Mouse (Mus musculus) CH12.LX (cell line): ENCODE data around the gene Tacc2. TPM values are rescaled to one million over a fixed set of nuclear protein-coding genes. Genes with fewer than 3 reads are reported as not detected.
A peak's percentile ranks its signal among the peaks of the same experiment; 100 is the strongest.

Source experiments
- DNase-seq: peaks from one replicate; pipeline ENCODE4 v3.0.0-alpha.2; 2013; ENCODE audit errors: extremely low read depth
- H3K27ac ChIP-seq: 2 replicates; pipeline ENCODE4 v1.5.1; 2012; ENCODE audit warnings: low read depth, mild to moderate bottlenecking, control low read depth, moderate library complexity; ENCODE audit not compliant: insufficient read depth
- H3K27me3 ChIP-seq: replicated peaks from 2 replicates; pipeline ENCODE3; 2012; ENCODE audit warnings: inconsistent platforms
- H3K36me3 ChIP-seq, 2 experiments: replicated peaks in 1 of 2; 2 replicates each; pipeline versions ENCODE3 to v1.6.1; 2012; ENCODE audit warnings: inconsistent platforms in 1 of 2, low read length in 1 of 2, mild to moderate bottlenecking in 1 of 2, mixed read lengths in 1 of 2, moderate library complexity in 1 of 2; ENCODE audit not compliant: control insufficient read depth in 1 of 2, insufficient read depth in 1 of 2
- H3K4me1 ChIP-seq, 2 experiments: 2 replicates each; pipeline ENCODE4 v1.6.1; 2012; ENCODE audit warnings: inconsistent platforms in 1 of 2, moderate library complexity in 1 of 2; ENCODE audit not compliant: insufficient read depth in 2 of 2, control insufficient read depth in 1 of 2
- H3K4me2 ChIP-seq: 2 replicates; pipeline ENCODE4 v1.6.1; 2012; ENCODE audit warnings: low read depth, mild to moderate bottlenecking, control low read depth; ENCODE audit not compliant: poor library complexity, insufficient read depth, severe bottlenecking
- H3K4me3 ChIP-seq, 3 experiments: fragments of 150-350 bp in 1 of 3; sonication (generic) in 1 of 3; replicated peaks in 1 of 3; 2 replicates each; pipeline versions ENCODE3 to v1.5.1; 2011 to 2012; ENCODE audit warnings: low read depth in 2 of 3, low read length in 2 of 3, mild to moderate bottlenecking in 2 of 3, moderate library complexity in 2 of 3, control low read depth in 1 of 3, improper control_type of control experiment in 1 of 3, inconsistent platforms in 1 of 3, mixed read lengths in 1 of 3; ENCODE audit not compliant: poor library complexity in 1 of 3
- H3K79me2 ChIP-seq: replicated peaks from 2 replicates; pipeline ENCODE4 v1.6.1; 2012; ENCODE audit warnings: mild to moderate bottlenecking, moderate library complexity; ENCODE audit not compliant: control insufficient read depth, poor library complexity, insufficient read depth, severe bottlenecking; ENCODE audit errors: extremely low read depth
- H3K9ac ChIP-seq: 2 replicates; pipeline ENCODE4 v1.6.1; 2012; ENCODE audit warnings: low read depth, mild to moderate bottlenecking, control low read depth, moderate library complexity; ENCODE audit not compliant: insufficient read depth
- H3K9me3 ChIP-seq: replicated peaks from 2 replicates; pipeline ENCODE3; 2012; ENCODE audit warnings: low read length, inconsistent platforms, mixed read lengths
- CHD2 ChIP-seq: IDR thresholded peaks from 2 replicates; pipeline ENCODE4 v1.6.1; 2011; ENCODE audit warnings: low read length, improper control_type of control experiment
- CTCF ChIP-seq, 2 experiments: IDR thresholded peaks in 1 of 2; conservative IDR thresholded peaks in 1 of 2; 2 replicates each; pipeline ENCODE4 v1.5.1; 2011 to 2012; ENCODE audit warnings: low read depth in 2 of 2, low read length in 2 of 2, improper control_type of control experiment in 1 of 2, inconsistent platforms in 1 of 2, mild to moderate bottlenecking in 1 of 2, moderate library complexity in 1 of 2
- GABPA ChIP-seq: IDR thresholded peaks from 2 replicates; pipeline ENCODE4 v1.6.1; 2012; ENCODE audit warnings: low read depth, low read length, improper control_type of control experiment, inconsistent platforms; ENCODE audit not compliant: insufficient replicate concordance
- HCFC1 ChIP-seq: IDR thresholded peaks from 2 replicates; pipeline ENCODE4 v1.6.1; 2012; ENCODE audit warnings: low read depth, mild to moderate bottlenecking, inconsistent platforms, low read length, improper control_type of control experiment
- JUND ChIP-seq: conservative IDR thresholded peaks from 2 replicates; pipeline ENCODE4 v1.6.1; 2011; ENCODE audit warnings: low read depth, low read length, improper control_type of control experiment
- KAT2A ChIP-seq: IDR thresholded peaks from 2 replicates; pipeline ENCODE4 v1.6.1; 2012; ENCODE audit warnings: low read length, improper control_type of control experiment, inconsistent platforms; ENCODE audit not compliant: insufficient replicate concordance
- MAFK ChIP-seq: IDR thresholded peaks from 2 replicates; pipeline ENCODE4 v1.6.1; 2011; ENCODE audit warnings: low read length, improper control_type of control experiment; ENCODE audit not compliant: insufficient replicate concordance
- MAX ChIP-seq: IDR thresholded peaks from 2 replicates; pipeline ENCODE4 v1.6.1; 2011; ENCODE audit warnings: low read length, improper control_type of control experiment
- MAZ ChIP-seq: IDR thresholded peaks from 2 replicates; pipeline ENCODE4 v1.6.1; 2012; ENCODE audit warnings: low read depth, mild to moderate bottlenecking, inconsistent platforms, low read length, improper control_type of control experiment, moderate library complexity
- MXI1 ChIP-seq: IDR thresholded peaks from 2 replicates; pipeline ENCODE4 v1.6.1; 2011; ENCODE audit warnings: mild to moderate bottlenecking, low read depth, low read length, improper control_type of control experiment
- MYC ChIP-seq: IDR thresholded peaks from 2 replicates; pipeline ENCODE4 v1.6.1; 2011; ENCODE audit warnings: low read depth, mild to moderate bottlenecking, improper control_type of control experiment, low read length
- NELFE ChIP-seq: IDR thresholded peaks from 2 replicates; pipeline ENCODE4 v1.6.1; 2011; ENCODE audit warnings: low read depth, low read length, improper control_type of control experiment
- NRF1 ChIP-seq: IDR thresholded peaks from 2 replicates; pipeline ENCODE4 v1.6.1; 2014; ENCODE audit warnings: low read depth, mild to moderate bottlenecking, inconsistent platforms, low read length, improper control_type of control experiment, moderate library complexity
- RAD21 ChIP-seq: IDR thresholded peaks from 2 replicates; pipeline ENCODE4 v1.6.1; 2011; ENCODE audit warnings: low read depth, mild to moderate bottlenecking, low read length, improper control_type of control experiment, moderate library complexity
- RCOR1 ChIP-seq: conservative IDR thresholded peaks from 2 replicates; pipeline ENCODE4 v1.6.1; 2012; ENCODE audit warnings: low read depth, mild to moderate bottlenecking, inconsistent platforms, low read length, improper control_type of control experiment
- SMC3 ChIP-seq: IDR thresholded peaks from 2 replicates; pipeline ENCODE4 v1.6.1; 2011; ENCODE audit warnings: low read depth, low read length, improper control_type of control experiment
- UBTF ChIP-seq: IDR thresholded peaks from 2 replicates; pipeline ENCODE4 v1.6.1; 2012; ENCODE audit warnings: low read depth, mild to moderate bottlenecking, inconsistent platforms, low read length, improper control_type of control experiment, moderate library complexity
- USF1 ChIP-seq: IDR thresholded peaks from 2 replicates; pipeline ENCODE4 v1.6.1; 2014; ENCODE audit warnings: low read depth, mild to moderate bottlenecking, inconsistent platforms, low read length, improper control_type of control experiment
- USF2 ChIP-seq: conservative IDR thresholded peaks from 2 replicates; pipeline ENCODE4 v1.6.1; 2011; ENCODE audit warnings: low read depth, low read length, improper control_type of control experiment
- ZKSCAN1 ChIP-seq: IDR thresholded peaks from 2 replicates; pipeline ENCODE4 v1.6.1; 2012; ENCODE audit warnings: low read depth, inconsistent platforms, low read length, improper control_type of control experiment, borderline replicate concordance
- ZNF384 ChIP-seq: IDR thresholded peaks from 2 replicates; pipeline ENCODE4 v1.6.1; 2012; ENCODE audit warnings: low read depth, low read length, improper control_type of control experiment, inconsistent platforms
- dilution Hi-C: fragments of 300-500 bp; cut with MboI; formaldehyde crosslinking; loops from 2 replicates; pipeline ENCODE4 v1.14.3; 2020; ENCODE audit warnings: low sequenced_read_pairs; ENCODE audit not compliant: extremely low pct_unique_long_range_greater_than_20kb, extremely low pct_ligation_motif_present
- in situ Hi-C: fragments of 300-500 bp; cut with MboI; formaldehyde crosslinking; loops from 3 replicates; pipeline ENCODE4 v1.14.3; 2019; ENCODE audit warnings: low sequenced_read_pairs, low pct_ligation_motif_present, low pct_unique_long_range_greater_than_20kb, mixed read lengths
- polyA plus RNA-seq: library from polyadenylated mRNA; unstranded; fragments of >175 nt; gene quantifications from 2 replicates; pipeline ENCODE4 v1.2.1, GENCODE M21; 2012; ENCODE audit warnings: low read depth; ENCODE audit not compliant: insufficient read length
- total RNA-seq, 2 experiments: library from RNA; depleted of rRNA; stranded (reverse); fragments of 300-350 nt in 1 of 2; fragments of >200 nt in 1 of 2; gene quantifications; 2 replicates each; pipeline ENCODE4 v1.2.3; 2012 to 2014

Gene Tacc2
- total and polyA plus RNA-seq, 3 experiments, result 0.13 to 0.41 TPM; not detected in 1

GRCm38 (mm10) chr7:130796786-130797185 lies 219.5 kb downstream of the Tacc2 start:
- peak in 1 of 2 experiments; percentile 71; a peak in 2 of 4 replicates for TF ChIP-seq CTCF (conservative IDR thresholded peaks at IDR 0.05 in 1 of 2, IDR thresholded peaks at IDR 0.05 in 1 of 2; ENCODE audit: low read depth in 2 of 2, low read length in 2 of 2)
- peak; percentile 66 for TF ChIP-seq RAD21
- no peak for TF ChIP-seq UBTF
- TF ChIP-seq SMC3, result peak; percentile 67
- no peak for TF ChIP-seq ZKSCAN1
- H3K79me2 ChIP-seq, result no peaks in the 10 kb centered on the region
- H3K4me1 ChIP-seq, result peaks cover 14 to 18% of the 10 kb centered on the region in 2 experiments
- DNase-seq, result peak; percentile 44
- H3K9ac ChIP-seq, result no peak overlapping the region
- H3K27me3 ChIP-seq, result peaks cover 73% of the 10 kb centered on the region
- in situ Hi-C loops (no loop called here), dilution Hi-C loops (no loop called here)
- no peaks in the 10 kb centered on the region for H3K36me3 ChIP-seq
- H3K4me3 ChIP-seq, result no peak overlapping the region
- H3K9me3 ChIP-seq, result no peaks in the 10 kb centered on the region
- H3K27ac ChIP-seq, result no peak overlapping the region
- no peak overlapping the region for H3K4me2 ChIP-seq

- H3K4me1 ChIP-seq, result peaks cover 17 to 22% of the 10 kb centered on the region in 2 experiments
- dilution Hi-C loops, result no loop called here
Measured at GRCm38 (mm10) chr7:130797524-130797923, 220.3 kb downstream of the Tacc2 start.

GRCm38 (mm10) chr7:130799418-130799817 lies 222.2 kb downstream of the Tacc2 start:
- no peak overlapping the region for H3K27ac ChIP-seq
- no peak overlapping the region for H3K9ac ChIP-seq
- no peaks in the 10 kb centered on the region for H3K79me2 ChIP-seq
- no peaks in the 10 kb centered on the region for H3K9me3 ChIP-seq
- TF ChIP-seq MAFK, result no peak
- no peak for TF ChIP-seq CHD2
- TF ChIP-seq NRF1, result no peak
- TF ChIP-seq MYC, result no peak
- no peak for TF ChIP-seq GABPA
- no peak for TF ChIP-seq RCOR1
- TF ChIP-seq RAD21, result no peak
- no peak for TF ChIP-seq KAT2A
- TF ChIP-seq HCFC1, result no peak
- no peak for TF ChIP-seq ZNF384
- TF ChIP-seq JUND, result no peak
- no peak for TF ChIP-seq UBTF
- no peak for TF ChIP-seq USF2
- TF ChIP-seq NELFE, result no peak
- dilution Hi-C loops (no loop called here), in situ Hi-C loops (no loop called here)
- peaks cover 17 to 22% of the 10 kb centered on the region in 2 experiments for H3K4me1 ChIP-seq
- H3K4me2 ChIP-seq, result no peak overlapping the region
- no peak for DNase-seq
- peaks cover 60% of the 10 kb centered on the region for H3K27me3 ChIP-seq
- no peak overlapping the region for H3K4me3 ChIP-seq
- H3K36me3 ChIP-seq, result no peaks in the 10 kb centered on the region

More at GRCm38 (mm10) chr7:130797524-130797923, 220.3 kb downstream of the Tacc2 start:
- no peak overlapping the region for H3K4me3 ChIP-seq
- H3K79me2 ChIP-seq, result no peaks in the 10 kb centered on the region
- H3K4me2 ChIP-seq, result no peak overlapping the region
- no peak overlapping the region for H3K9ac ChIP-seq
- no peak for DNase-seq
- H3K27ac ChIP-seq, result no peak overlapping the region
- no peaks in the 10 kb centered on the region for H3K36me3 ChIP-seq
- in situ Hi-C loops, result no loop called here
- no peaks in the 10 kb centered on the region for H3K9me3 ChIP-seq
- TF ChIP-seq USF2 (no peak), MAX (no peak), MXI1 (no peak), USF1 (no peak), MAZ (no peak)
- peaks cover 66% of the 10 kb centered on the region for H3K27me3 ChIP-seq
